Comparison of ENCODE assay signal across 8 mouse cellular contexts in the genomic region with DNA sequence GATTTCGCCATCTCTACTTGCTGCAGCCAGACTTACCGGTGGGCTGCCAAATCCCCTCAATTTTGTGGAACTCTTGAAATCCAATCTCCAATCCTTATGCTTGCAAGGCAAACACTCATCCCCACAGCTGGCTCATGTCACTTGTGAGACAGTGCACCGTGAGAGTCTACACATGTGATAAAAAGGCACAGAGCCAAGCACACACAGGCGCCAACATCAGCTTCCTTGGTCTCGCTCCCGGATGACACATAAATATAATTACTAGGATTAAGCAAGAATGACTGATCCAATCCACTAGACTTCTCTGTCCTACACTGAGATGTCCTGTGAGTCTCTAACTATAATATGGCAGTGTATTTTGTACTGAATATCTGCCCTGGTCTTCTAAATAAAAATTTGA. TPM values are rescaled to one million over a fixed set of nuclear protein-coding genes. Genes with fewer than 3 reads are reported as not detected.
DNase-seq lines count a peak whose midpoint lies in the region; ATAC-seq and TF ChIP-seq lines count a peak whose summit lies in the region.
"Had no signal": no experiment of that assay in that cellular context is flagged by ENCODE, and none has a peak within 500 bp of the region (broad histone marks: within the 10 kb centered on the region; RNA-seq: fewer than 3 reads in every experiment).

No protein-coding gene starts in this region.

- H3K79me2 ChIP-seq in C2C12 (ENCODE audit: control insufficient read depth, insufficient read depth): no peaks in the 10 kb centered on the region

- 88% methylated on average over 6 of the region's 6 CpGs for WGBS in hindbrain, embryonic 12.5 days

- no peaks in the 10 kb centered on the region for H3K27me3 ChIP-seq in C2C12 (ENCODE audit: control insufficient read depth, insufficient read depth, insufficient read length)
- peaks cover 5% of the 10 kb centered on the region; the same call in 1 of the 2 replicates for H3K27me3 ChIP-seq in hindbrain, embryonic 12.5 days

- H3K36me3 ChIP-seq in C2C12 (ENCODE audit: control insufficient read depth, insufficient read depth): no peaks in the 10 kb centered on the region
- H3K36me3 ChIP-seq in hindbrain, embryonic 12.5 days: no peaks in the 10 kb centered on the region

- no peak for TF ChIP-seq CTCF in C2C12 (IDR thresholded peaks at IDR 0.05; ENCODE audit: control insufficient read depth, insufficient read depth, insufficient read length)

- H3K9me3 ChIP-seq in hindbrain, embryonic 12.5 days (replicated peaks): no peaks in the 10 kb centered on the region

- no peaks in the 10 kb centered on the region; the same call in 1 of the 2 replicates for H3K4me1 ChIP-seq in hindbrain, embryonic 12.5 days

- no peak overlapping the region for H3K4me2 ChIP-seq in hindbrain, embryonic 12.5 days (replicated peaks)

- no peak overlapping the region for H3ac ChIP-seq in C2C12 (ENCODE audit: control insufficient read depth, insufficient read length, low read depth)

- no peak overlapping the region for H3K9ac ChIP-seq in hindbrain, embryonic 12.5 days

- peak; percentile 83 for DNase-seq in adrenal gland, postnatal 14 days
- peak; percentile 79 to 84 for DNase-seq in heart, postnatal 14 days
- peak; percentile 88 for DNase-seq in lung, postnatal 10 days
- no peak for DNase-seq in frontal cortex, postnatal 36 days (ENCODE audit: low spot score in 2 of 2)
- DNase-seq in cerebellum, postnatal 25 days: no peak

- H3K27ac ChIP-seq in hindbrain, embryonic 12.5 days: no peak overlapping the region
- H3K27ac ChIP-seq: macrophage had no signal

- ATAC-seq in hindbrain, embryonic 12.5 days (ENCODE audit: low FRiP score): no peak

- H3K4me3 ChIP-seq in C2C12 (ENCODE audit: insufficient read depth, poor library complexity, severe bottlenecking): no peak overlapping the region
- no peak overlapping the region for H3K4me3 ChIP-seq in hindbrain, embryonic 12.5 days

- H3K79me3 ChIP-seq in C2C12 (ENCODE audit: low read depth): no peaks in the 10 kb centered on the region

- intact Hi-C loops in heart, postnatal 14 days (cut with DNase I): no loop called here

TF ChIP-seq in C2C12, 6 proteins besides CTCF, POLR2A, EP300 and RAD21:
- TF ChIP-seq CEBPB (IDR thresholded peaks at IDR 0.05; ENCODE audit: low read depth): peak; percentile 95
- TF ChIP-seq MYOD1 (IDR thresholded peaks at IDR 0.05; ENCODE audit: control insufficient read depth, insufficient read length, low read depth): peak; percentile 77
- peak; percentile 26 for TF ChIP-seq USF1 (IDR thresholded peaks at IDR 0.05; ENCODE audit: low read depth)
- TF ChIP-seq MYOG (IDR thresholded peaks at IDR 0.05; ENCODE audit: control insufficient read depth, extremely low read depth, insufficient read length): no peak
- peak; percentile 38 for TF ChIP-seq FOSL1 (IDR thresholded peaks at IDR 0.05; ENCODE audit: insufficient read depth, low read length, poor library complexity, severe bottlenecking)
- peak; percentile 61 for TF ChIP-seq MAX (IDR thresholded peaks at IDR 0.05)
TF ChIP-seq in C2C12: peak in this region for 5.

RNA-seq across cellular contexts. Expression of gene Fads6, which starts 6.5 kb away (rescaled TPM):
- polyA plus RNA-seq in C2C12 (2012; fragmentation: generic; extraction: Trizol): 0.21 TPM
- 18.4 and 21.2 TPM in 2 replicates for total RNA-seq in adrenal gland, postnatal 14 days (2021)
- 1 to 10 TPM; 1.2 to 1.3 TPM for total RNA-seq in heart, postnatal 14 days (2021)
- 0.13 and 0.25 TPM in 2 replicates for polyA plus RNA-seq in hindbrain, embryonic 12.5 days (2016; fragmentation: Nextera tagmentation; extraction: Ambion mirVana)

RNA-seq across cellular contexts. Expression of gene Fdxr, which starts 14.1 kb away (rescaled TPM):
- 10.7 TPM for polyA plus RNA-seq in C2C12 (2012; fragmentation: generic; extraction: Trizol)
- total RNA-seq in adrenal gland, postnatal 14 days (2021): 592 and 605 TPM in 2 replicates
- total RNA-seq in heart, postnatal 14 days (2021): 1 to 10 TPM; 7.0 to 7.5 TPM
- polyA plus RNA-seq in hindbrain, embryonic 12.5 days (2016; fragmentation: Nextera tagmentation; extraction: Ambion mirVana): 15.4 and 18.0 TPM in 2 replicates

RNA-seq across cellular contexts. Expression of gene Otop2, which starts 16.0 kb away (rescaled TPM):
- not detected for polyA plus RNA-seq in C2C12 (2012; fragmentation: generic; extraction: Trizol)
- not detected in 2 replicates for total RNA-seq in adrenal gland, postnatal 14 days (2021)
- total RNA-seq in heart, postnatal 14 days (2021): not detected
- not detected in 2 replicates for polyA plus RNA-seq in hindbrain, embryonic 12.5 days (2016; fragmentation: Nextera tagmentation; extraction: Ambion mirVana)
- polyA plus RNA-seq: macrophage had no signal

RNA-seq across cellular contexts. Expression of gene Grin2c, which starts 23.9 kb away (rescaled TPM):
- not detected for polyA plus RNA-seq in C2C12 (2012; fragmentation: generic; extraction: Trizol)
- 0.90 and 0.96 TPM in 2 replicates for total RNA-seq in adrenal gland, postnatal 14 days (2021)
- total RNA-seq in heart, postnatal 14 days (2021): under 1 TPM; 0.10 to 0.15 TPM
- polyA plus RNA-seq in hindbrain, embryonic 12.5 days (2016; fragmentation: Nextera tagmentation; extraction: Ambion mirVana): 0.21 and 0.57 TPM in 2 replicates
- polyA plus RNA-seq: macrophage had no signal

RNA-seq across cellular contexts. Expression of gene Ush1g, which starts 30.9 kb away (rescaled TPM):
- polyA plus RNA-seq in C2C12 (2012; fragmentation: generic; extraction: Trizol): 0.01 TPM
- 0.33 and 0.38 TPM in 2 replicates for total RNA-seq in adrenal gland, postnatal 14 days (2021)
- total RNA-seq in heart, postnatal 14 days (2021): under 1 TPM in 1 of 2 experiments, not detected in 1; 0.14 TPM
- not detected in 2 replicates for polyA plus RNA-seq in hindbrain, embryonic 12.5 days (2016; fragmentation: Nextera tagmentation; extraction: Ambion mirVana)
- polyA plus RNA-seq: macrophage had no signal

Comparison
In these comparisons a context has a peak if more than half of its experiments do, and no peak if none do; other contexts are left out.
1. DNase-seq: peak in adrenal gland, postnatal 14 days (single experiment), heart, postnatal 14 days (2 of 2) and lung, postnatal 10 days (single experiment); none in frontal cortex, postnatal 36 days (0 of 2) and cerebellum, postnatal 25 days (0 of 2).
2. RNA of gene Fdxr, which starts 14.1 kb away (total RNA-seq): 592 to 605 TPM in adrenal gland, postnatal 14 days; 7.0 to 7.5 TPM in heart, postnatal 14 days; every median in the first group is over 10 times any median in the second.